Mouse (Mus musculus) heart, postnatal 0 days (tissue): ENCODE data around the gene Abraxas2. TPM values are rescaled to one million over a fixed set of nuclear protein-coding genes. Genes with fewer than 3 reads are reported as not detected.

Experiments
- ATAC-seq: fragments of 200-750 bp; cut with Nextera tagmentation; 2 replicates; pipeline ENCODE4 v1.8.0; 2017; ENCODE audit warnings: low read depth, moderate number of reproducible peaks, moderate library complexity; ENCODE audit not compliant: insufficient read depth
- DNase-seq: peaks from one replicate; pipeline ENCODE4 v3.0.0-alpha.2; 2016; ENCODE audit warnings: low spot score
- H3K27ac ChIP-seq: fragments of 300-500 bp; sonication (generic); 2 replicates; pipeline ENCODE4 v1.5.1; 2014; ENCODE audit warnings: low read depth, mild to moderate bottlenecking
- H3K27me3 ChIP-seq: fragments of 300-500 bp; sonication (generic); 2 replicates; pipeline ENCODE4 v1.6.1; 2014; ENCODE audit warnings: low read length, mixed read lengths; ENCODE audit not compliant: control insufficient read depth, insufficient read depth
- H3K36me3 ChIP-seq: fragments of 300-500 bp; sonication (generic); replicated peaks from 2 replicates; pipeline ENCODE4 v1.6.1; 2014; ENCODE audit warnings: low read length, mixed read lengths; ENCODE audit not compliant: control insufficient read depth, insufficient read depth
- H3K4me1 ChIP-seq: fragments of 300-500 bp; sonication (generic); 2 replicates; pipeline ENCODE4 v1.6.1; 2014; ENCODE audit warnings: antibody characterized with exemption; ENCODE audit not compliant: control insufficient read depth, insufficient read depth
- H3K4me2 ChIP-seq: fragments of 300-500 bp; sonication (generic); 2 replicates; pipeline ENCODE4 v1.6.1; 2014; ENCODE audit warnings: low read depth, mild to moderate bottlenecking, low read length, moderate library complexity
- H3K4me3 ChIP-seq: fragments of 300-500 bp; sonication (generic); 2 replicates; pipeline ENCODE4 v1.5.1; 2014; ENCODE audit warnings: low read depth, low read length
- H3K9ac ChIP-seq: fragments of 300-500 bp; sonication (generic); replicated peaks from 2 replicates; pipeline ENCODE4 v1.6.1; 2014; ENCODE audit warnings: low read depth, low read length, mixed read lengths
- H3K9me3 ChIP-seq: fragments of 300-500 bp; sonication (generic); replicated peaks from 2 replicates; pipeline ENCODE4 v1.6.1; 2016; ENCODE audit warnings: low read length; ENCODE audit not compliant: control insufficient read depth
- CTCF ChIP-seq: IDR thresholded peaks from 2 replicates; pipeline ENCODE4 v1.5.1; 2016; ENCODE audit warnings: antibody characterized with exemption, control low read depth, low read depth
- EP300 ChIP-seq: IDR thresholded peaks from 2 replicates; pipeline ENCODE4 v1.6.1; 2016; ENCODE audit warnings: antibody characterized with exemption, low read depth
- WGBS: fragments of 180-500 bp; shearing (Covaris S2); extraction: QIAGEN DNeasy Blood & Tissue Kit; methylation state at CpG from one replicate; pipeline ENCODE4 v1.1.7; 2014; 5-methylcytosine and 5-hydroxymethylcytosine counted together
- polyA plus RNA-seq: library from polyadenylated mRNA; unstranded; fragments of >200 nt; fragmentation: Nextera tagmentation; extraction: Ambion mirVana; gene quantifications from 2 replicates; pipeline ENCODE4 v1.2.1, GENCODE M21; 2015
- total RNA-seq: library from RNA; depleted of rRNA; stranded (reverse); fragments of >200 nt; gene quantifications from 2 replicates; pipeline ENCODE4 v1.2.3, GENCODE M21; 2014; ENCODE audit warnings: low replicate concordance

Abraxas2 gene
- total and polyA plus RNA-seq, 2 experiments from 2014 or later, result 24.1 to 25.7 TPM

DNA sequence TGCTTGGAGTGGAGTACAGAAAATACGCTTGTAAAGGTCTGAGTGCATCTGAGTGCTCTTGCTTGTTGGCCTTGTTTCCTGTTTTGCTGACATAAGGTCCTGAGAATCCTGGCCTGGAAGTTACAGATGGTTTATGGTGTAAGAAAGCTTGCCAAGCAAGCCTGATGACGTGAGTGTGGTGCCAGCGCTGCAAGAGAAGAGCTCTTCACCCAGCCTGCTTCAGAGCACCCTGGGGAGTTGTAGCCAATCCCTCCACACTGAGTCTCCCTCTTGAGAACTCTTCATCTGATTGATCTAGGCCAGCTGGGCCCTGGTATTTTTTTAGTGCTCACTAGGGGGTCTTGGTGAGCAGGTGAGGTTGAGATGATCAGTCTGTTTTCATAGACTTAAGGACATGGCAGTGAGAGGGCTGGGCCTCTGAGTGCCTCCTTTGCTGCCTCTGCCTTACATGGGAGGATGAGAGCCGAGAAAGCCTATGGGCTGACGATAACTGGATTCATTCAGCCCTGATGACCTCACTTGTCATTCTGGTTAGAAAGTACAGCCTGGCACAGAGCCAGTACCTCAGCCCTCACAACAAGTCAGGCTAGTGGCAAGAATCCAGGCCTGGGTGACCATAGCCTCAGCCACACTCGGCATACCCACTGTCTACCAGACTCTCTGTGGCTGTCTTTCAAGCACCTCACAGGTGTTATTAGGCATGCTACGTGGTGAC lies 36.0 kb downstream of the Abraxas2 start:
- TF ChIP-seq EP300, result no peak
- TF ChIP-seq CTCF, result no peak
- no peak overlapping the region for H3K4me2 ChIP-seq
- H3K4me3 ChIP-seq, result no peak overlapping the region
- peak; percentile 70 for DNase-seq
- H3K27me3 ChIP-seq, result no peaks in the 10 kb centered on the region
- no peaks in the 10 kb centered on the region for H3K36me3 ChIP-seq
- no peak overlapping the region for H3K9ac ChIP-seq
- peak; percentile 61 for ATAC-seq
- peaks cover 13% of the 10 kb centered on the region; the same call in 1 of the 2 replicates for H3K4me1 ChIP-seq
- 26% methylated on average over 7 of the region's 7 CpGs for WGBS
- H3K9me3 ChIP-seq, result no peaks in the 10 kb centered on the region
- H3K27ac ChIP-seq, result peak overlapping the region; percentile 92

GRCm38 (mm10) chr7:132896206-132896815 lies 37.3 kb downstream of the Abraxas2 start:
- ATAC-seq (peak; percentile 43; the same call in 1 of the 2 replicates), DNase-seq (peak; percentile 55)
- peak overlapping the region; percentile 92 for H3K27ac ChIP-seq
- no peak overlapping the region for H3K9ac ChIP-seq
- H3K4me3 ChIP-seq, result no peak overlapping the region
- no peaks in the 10 kb centered on the region for H3K27me3 ChIP-seq
- WGBS, result 55% methylated on average over 9 of the region's 9 CpGs
- TF ChIP-seq EP300 (no peak), CTCF (no peak)
- H3K4me2 ChIP-seq, result no peak overlapping the region
- no peaks in the 10 kb centered on the region for H3K36me3 ChIP-seq
- H3K4me1 ChIP-seq, result peaks cover 13% of the 10 kb centered on the region; the same call in 1 of the 2 replicates
- H3K9me3 ChIP-seq, result no peaks in the 10 kb centered on the region

DNA sequence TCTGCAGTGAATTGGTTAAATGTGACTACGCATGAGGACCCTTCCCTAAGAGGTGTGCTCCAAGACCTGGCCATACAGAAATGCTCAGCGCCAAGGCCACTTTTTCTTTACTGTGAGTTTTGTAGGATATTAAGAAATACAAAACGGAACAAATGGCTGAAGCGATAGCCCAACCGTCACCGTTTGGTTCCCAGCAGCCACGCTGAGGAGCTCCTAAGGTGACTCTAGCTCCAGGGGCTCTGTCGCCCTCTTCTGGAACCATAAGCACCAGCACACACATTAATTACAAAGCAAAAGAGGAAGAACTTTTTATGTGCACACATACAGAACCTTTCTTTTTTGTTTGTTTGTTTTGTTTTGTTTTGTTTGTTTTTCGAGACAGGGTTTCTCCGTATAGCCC lies 38.2 kb downstream of the Abraxas2 start:
- DNase-seq (no peak), ATAC-seq (no peak)
- H3K27ac ChIP-seq, result peak overlapping the region; percentile 92; the same call in 1 of the 2 replicates
- peak; percentile 2; the same call in 1 of the 2 replicates for TF ChIP-seq CTCF
- no peak for TF ChIP-seq EP300
- no peaks in the 10 kb centered on the region for H3K27me3 ChIP-seq
- H3K4me1 ChIP-seq, result peaks cover 13% of the 10 kb centered on the region; the same call in 1 of the 2 replicates
- no peak overlapping the region for H3K9ac ChIP-seq
- H3K9me3 ChIP-seq, result no peaks in the 10 kb centered on the region
- no peaks in the 10 kb centered on the region for H3K36me3 ChIP-seq
- no peak overlapping the region for H3K4me3 ChIP-seq
- WGBS, result 89% methylated on average over 10 of the region's 10 CpGs
- no peak overlapping the region for H3K4me2 ChIP-seq

DNA sequence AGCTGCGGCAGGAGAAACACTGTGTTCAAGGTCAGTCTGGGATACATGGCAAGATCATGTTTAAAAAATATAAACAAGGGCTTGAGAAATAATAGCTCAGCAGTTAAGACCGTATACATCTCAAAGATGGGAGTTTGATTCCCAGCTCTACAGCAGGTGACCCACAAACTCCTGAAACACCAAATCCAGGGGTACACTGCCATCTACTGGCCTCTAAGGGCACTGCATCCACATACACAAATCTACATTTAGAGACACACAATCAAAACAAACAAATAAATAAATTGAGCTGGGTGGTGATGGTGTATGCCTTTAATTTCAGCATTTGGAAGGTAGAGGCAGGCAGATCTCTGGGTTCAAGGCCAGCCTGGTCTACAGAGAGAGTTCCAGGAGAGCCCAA lies 39.2 kb downstream of the Abraxas2 start:
- TF ChIP-seq CTCF, result peak; percentile 54
- no peak for TF ChIP-seq EP300
- no peak for ATAC-seq

DNA sequence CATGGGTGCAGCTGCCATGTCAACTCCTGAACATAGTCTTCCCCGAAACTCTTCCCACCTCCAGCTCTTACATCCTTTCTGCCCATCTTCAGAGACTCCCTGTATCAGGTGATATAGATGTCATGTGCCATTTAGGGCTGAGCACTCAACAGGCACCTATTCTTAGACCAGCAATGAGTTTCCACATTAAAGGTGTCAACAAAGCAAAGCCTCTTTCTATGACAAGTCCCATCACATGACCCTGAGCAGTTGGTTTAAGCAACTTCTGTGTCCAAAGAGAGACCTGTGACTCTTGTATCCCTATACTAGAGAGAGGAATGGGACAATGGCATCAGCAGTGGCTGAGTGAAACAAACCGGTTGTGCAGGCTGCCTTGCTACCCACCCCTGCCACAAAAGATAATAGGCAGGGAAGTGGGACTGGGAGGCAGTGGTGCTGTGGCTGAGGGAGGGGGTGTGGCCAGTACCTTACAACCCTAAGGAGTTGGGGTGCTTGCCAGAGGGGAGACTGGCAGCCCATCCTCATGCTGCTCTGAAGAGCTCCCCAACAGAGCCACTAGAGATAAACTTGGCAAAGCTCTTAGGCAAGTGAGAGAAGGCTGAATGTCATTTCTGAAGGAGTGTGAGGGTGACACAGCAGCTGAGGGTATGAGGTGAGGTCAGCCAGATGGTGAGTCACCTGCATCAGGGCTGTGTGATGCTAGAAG lies 42.0 kb downstream of the Abraxas2 start:
- Histone ChIP-seq H3K27me3 (no peaks in the 10 kb centered on the region), H3K9ac (no peak overlapping the region), H3K36me3 (no peaks in the 10 kb centered on the region), H3K9me3 (no peaks in the 10 kb centered on the region), H3K4me3 (no peak overlapping the region), H3K4me2 (no peak overlapping the region), H3K4me1 (no peaks in the 10 kb centered on the region), H3K27ac (peak overlapping the region; percentile 77)
- DNase-seq (peak; percentile 71), ATAC-seq (peak; percentile 75)
- 29% methylated on average over 2 of the region's 2 CpGs for WGBS
- TF ChIP-seq CTCF, result no peak
- peak; percentile 45; the same call in 1 of the 2 replicates for TF ChIP-seq EP300

More for the DNA sequence above, 39.2 kb downstream of the Abraxas2 start:
- Histone ChIP-seq H3K4me1 (peaks cover 13% of the 10 kb centered on the region; the same call in 1 of the 2 replicates), H3K27ac (no peak overlapping the region), H3K9ac (no peak overlapping the region), H3K4me3 (no peak overlapping the region), H3K9me3 (no peaks in the 10 kb centered on the region), H3K36me3 (no peaks in the 10 kb centered on the region), H3K4me2 (no peak overlapping the region), H3K27me3 (no peaks in the 10 kb centered on the region)
- DNase-seq, result no peak
- WGBS, result 86% methylated on average over 2 of the region's 2 CpGs
